Comparison of ENCODE assay signal across 23 mouse cellular contexts in genomic region chr7:114818351-114818750, GRCm38 (mm10).
DNase-seq lines count a peak whose midpoint lies in the region; ATAC-seq and TF ChIP-seq lines count a peak whose summit lies in the region.
"Had no signal": no experiment of that assay in that cellular context is flagged by ENCODE, and none has a peak within 500 bp of the region (broad histone marks: within the 10 kb centered on the region; RNA-seq: fewer than 3 reads in every experiment).

No protein-coding gene starts in this region.

- ATAC-seq in forebrain, embryonic 13.5 days, result 0 out of 2 replicates have a peak, but pooled peaks have one; percentile 20
- ATAC-seq in forebrain, embryonic 16.5 days, result no peak
- no peak for ATAC-seq in heart, embryonic 11.5 days (replicated peaks; ENCODE audit: insufficient number of reproducible peaks, low FRiP score, low TSS enrichment)
- ATAC-seq in intestine, embryonic 15.5 days, result 0 out of 2 replicates have a peak, but pooled peaks have one; percentile 34
- no peak for ATAC-seq in intestine, postnatal 0 days
- ATAC-seq in neural tube, embryonic 12.5 days (ENCODE audit: low FRiP score, low read depth), result no peak
- ATAC-seq in neural tube, embryonic 15.5 days (ENCODE audit: low FRiP score), result no peak

- no peaks in the 10 kb centered on the region for H3K4me1 ChIP-seq in forebrain, embryonic 13.5 days
- H3K4me1 ChIP-seq in forebrain, embryonic 16.5 days (replicated peaks; ENCODE audit: control insufficient read depth, insufficient read depth, low read length), result no peaks in the 10 kb centered on the region; the same call in 1 of the 2 replicates
- H3K4me1 ChIP-seq in heart, embryonic 11.5 days (ENCODE audit: control insufficient read depth, insufficient read depth, low read length), result no peaks in the 10 kb centered on the region
- H3K4me1 ChIP-seq in intestine, embryonic 15.5 days (replicated peaks), result no peaks in the 10 kb centered on the region
- H3K4me1 ChIP-seq in intestine, postnatal 0 days (replicated peaks; ENCODE audit: control insufficient read depth, insufficient read depth, low read length), result no peaks in the 10 kb centered on the region
- no peaks in the 10 kb centered on the region for H3K4me1 ChIP-seq in neural tube, embryonic 12.5 days
- H3K4me1 ChIP-seq in neural tube, embryonic 15.5 days, result peaks cover 4% of the 10 kb centered on the region; the same call in 1 of the 2 replicates
- H3K4me1 ChIP-seq: embryonic facial prominence, embryonic 12.5 days had no signal

- no peak overlapping the region for H3K4me2 ChIP-seq in forebrain, embryonic 13.5 days
- no peak overlapping the region for H3K4me2 ChIP-seq in forebrain, embryonic 16.5 days (ENCODE audit: low read length)
- H3K4me2 ChIP-seq in heart, embryonic 11.5 days, result no peak overlapping the region
- H3K4me2 ChIP-seq in intestine, embryonic 15.5 days (replicated peaks), result no peak overlapping the region
- no peak overlapping the region for H3K4me2 ChIP-seq in intestine, postnatal 0 days (replicated peaks; ENCODE audit: low read depth)
- H3K4me2 ChIP-seq in neural tube, embryonic 12.5 days (replicated peaks), result no peak overlapping the region
- H3K4me2 ChIP-seq in neural tube, embryonic 15.5 days, result no peak overlapping the region
- H3K4me2 ChIP-seq: embryonic facial prominence, embryonic 12.5 days; forebrain, embryonic 12.5 days had no signal

- no peaks in the 10 kb centered on the region for H3K9me3 ChIP-seq in forebrain, embryonic 13.5 days (replicated peaks)
- H3K9me3 ChIP-seq in forebrain, embryonic 16.5 days (ENCODE audit: control insufficient read depth, low read length), result no peaks in the 10 kb centered on the region
- no peaks in the 10 kb centered on the region for H3K9me3 ChIP-seq in heart, embryonic 11.5 days (replicated peaks; ENCODE audit: control insufficient read depth, low read length)
- H3K9me3 ChIP-seq in intestine, embryonic 15.5 days, result no peaks in the 10 kb centered on the region
- H3K9me3 ChIP-seq in intestine, postnatal 0 days (ENCODE audit: control insufficient read depth), result no peaks in the 10 kb centered on the region
- no peaks in the 10 kb centered on the region for H3K9me3 ChIP-seq in neural tube, embryonic 12.5 days
- H3K9me3 ChIP-seq in neural tube, embryonic 15.5 days (replicated peaks), result no peaks in the 10 kb centered on the region
- H3K9me3 ChIP-seq: embryonic facial prominence, embryonic 10.5 days; embryonic facial prominence, embryonic 12.5 days; forebrain, embryonic 12.5 days; G1E had no signal

- H3K27ac ChIP-seq in forebrain, embryonic 13.5 days, result no peak overlapping the region
- H3K27ac ChIP-seq in forebrain, embryonic 16.5 days (ENCODE audit: low read length), result no peak overlapping the region
- H3K27ac ChIP-seq in heart, embryonic 11.5 days (ENCODE audit: low read depth, low read length), result no peak overlapping the region
- no peak overlapping the region for H3K27ac ChIP-seq in intestine, embryonic 15.5 days
- no peak overlapping the region for H3K27ac ChIP-seq in intestine, postnatal 0 days (ENCODE audit: low read depth, low read length)
- H3K27ac ChIP-seq in neural tube, embryonic 12.5 days, result no peak overlapping the region
- no peak overlapping the region for H3K27ac ChIP-seq in neural tube, embryonic 15.5 days (replicated peaks)
- H3K27ac ChIP-seq: embryonic facial prominence, embryonic 10.5 days; embryonic facial prominence, embryonic 12.5 days; forebrain, embryonic 12.5 days had no signal

- peaks cover 6% of the 10 kb centered on the region; the same call in 1 of the 2 replicates for H3K27me3 ChIP-seq in forebrain, embryonic 13.5 days
- no peaks in the 10 kb centered on the region for H3K27me3 ChIP-seq in forebrain, embryonic 16.5 days (replicated peaks; ENCODE audit: control insufficient read depth, insufficient read depth, low read length)
- H3K27me3 ChIP-seq in heart, embryonic 11.5 days (ENCODE audit: control insufficient read depth, insufficient read depth, low read length), result no peaks in the 10 kb centered on the region
- no peaks in the 10 kb centered on the region for H3K27me3 ChIP-seq in intestine, embryonic 15.5 days (replicated peaks)
- 0 out of 2 replicates have a peak, but pooled peaks cover 2% of the 10 kb centered on the region for H3K27me3 ChIP-seq in intestine, postnatal 0 days (replicated peaks; ENCODE audit: control insufficient read depth, insufficient read depth, low read length)
- H3K27me3 ChIP-seq in neural tube, embryonic 12.5 days (replicated peaks), result no peaks in the 10 kb centered on the region
- no peaks in the 10 kb centered on the region for H3K27me3 ChIP-seq in neural tube, embryonic 15.5 days (replicated peaks)
- H3K27me3 ChIP-seq: CH12.LX; embryonic facial prominence, embryonic 12.5 days; Patski had no signal

- H3K9ac ChIP-seq in forebrain, embryonic 13.5 days, result no peak overlapping the region; the same call in 1 of the 2 replicates
- no peak overlapping the region for H3K9ac ChIP-seq in forebrain, embryonic 16.5 days (replicated peaks; ENCODE audit: low read depth, low read length)
- no peak overlapping the region for H3K9ac ChIP-seq in heart, embryonic 11.5 days (ENCODE audit: low read depth, low read length)
- no peak overlapping the region for H3K9ac ChIP-seq in intestine, embryonic 15.5 days
- H3K9ac ChIP-seq in intestine, postnatal 0 days (ENCODE audit: low read depth, low read length), result no peak overlapping the region
- H3K9ac ChIP-seq in neural tube, embryonic 12.5 days, result 0 out of 2 replicates have a peak overlapping the region, but pooled peaks have one; percentile 13
- H3K9ac ChIP-seq in neural tube, embryonic 15.5 days (replicated peaks), result no peak overlapping the region
- H3K9ac ChIP-seq: embryonic facial prominence, embryonic 12.5 days; forebrain, embryonic 12.5 days; forebrain, postnatal 0 days had no signal

- no peaks in the 10 kb centered on the region for H3K36me3 ChIP-seq in forebrain, embryonic 13.5 days (ENCODE audit: poor library complexity, severe bottlenecking)
- no peaks in the 10 kb centered on the region for H3K36me3 ChIP-seq in forebrain, embryonic 16.5 days (ENCODE audit: control insufficient read depth, insufficient read depth)
- no peaks in the 10 kb centered on the region for H3K36me3 ChIP-seq in heart, embryonic 11.5 days (ENCODE audit: control insufficient read depth, insufficient read depth, low read length)
- H3K36me3 ChIP-seq in intestine, embryonic 15.5 days, result no peaks in the 10 kb centered on the region
- no peaks in the 10 kb centered on the region for H3K36me3 ChIP-seq in intestine, postnatal 0 days (ENCODE audit: control insufficient read depth, insufficient read depth)
- H3K36me3 ChIP-seq in neural tube, embryonic 12.5 days, result no peaks in the 10 kb centered on the region
- no peaks in the 10 kb centered on the region for H3K36me3 ChIP-seq in neural tube, embryonic 15.5 days
- H3K36me3 ChIP-seq: embryonic facial prominence, embryonic 10.5 days; embryonic facial prominence, embryonic 12.5 days; forebrain, embryonic 12.5 days; G1E had no signal

- no peak overlapping the region for H3K4me3 ChIP-seq in forebrain, embryonic 13.5 days
- H3K4me3 ChIP-seq in forebrain, embryonic 16.5 days (replicated peaks; ENCODE audit: low read length), result no peak overlapping the region
- H3K4me3 ChIP-seq in heart, embryonic 11.5 days (ENCODE audit: low read depth, low read length), result no peak overlapping the region
- no peak overlapping the region for H3K4me3 ChIP-seq in intestine, embryonic 15.5 days (replicated peaks)
- no peak overlapping the region for H3K4me3 ChIP-seq in intestine, postnatal 0 days (ENCODE audit: low read depth, low read length)
- H3K4me3 ChIP-seq in neural tube, embryonic 12.5 days, result no peak overlapping the region
- H3K4me3 ChIP-seq in neural tube, embryonic 15.5 days (replicated peaks), result no peak overlapping the region
- H3K4me3 ChIP-seq: embryonic facial prominence, embryonic 10.5 days; embryonic facial prominence, embryonic 12.5 days; forebrain, embryonic 12.5 days had no signal

- DNase-seq in heart, adult 11 months, result peak; percentile 66
- DNase-seq: adrenal gland, adult 8-10 months; adrenal gland, postnatal 14 days; adrenal gland, postnatal 36 days; B cell, adult 2 months; cerebellum, adult 11-12 months; cerebellum, adult 2 months; cerebellum, adult 9-10 months; cerebellum, postnatal 25 days; forebrain, postnatal 0 days had no signal

- WGBS in forebrain, embryonic 13.5 days, result 81% methylated on average over 3 of the region's 3 CpGs
- WGBS in forebrain, embryonic 16.5 days, result 70% methylated on average over 3 of the region's 3 CpGs
- WGBS in heart, embryonic 11.5 days (ENCODE audit: insufficient replicate concordance), result 81% methylated on average over 3 of the region's 3 CpGs
- 82% methylated on average over 3 of the region's 3 CpGs for WGBS in intestine, embryonic 15.5 days
- WGBS in intestine, postnatal 0 days, result 79% methylated on average over 3 of the region's 3 CpGs
- 78% methylated on average over 3 of the region's 3 CpGs for WGBS in neural tube, embryonic 12.5 days
- WGBS in neural tube, embryonic 15.5 days, result 84% methylated on average over 3 of the region's 3 CpGs

- no peak for TF ChIP-seq CTCF in intestine, postnatal 0 days (IDR thresholded peaks at IDR 0.05; ENCODE audit: low read depth)

Comparison
In these comparisons a context has a peak if more than half of its experiments do, and no peak if none do; other contexts are left out.
1. ATAC-seq: peak in forebrain, embryonic 13.5 days (single experiment) and intestine, embryonic 15.5 days (single experiment); none in forebrain, embryonic 16.5 days (single experiment), heart, embryonic 11.5 days (single experiment), intestine, postnatal 0 days (single experiment), neural tube, embryonic 12.5 days (single experiment) and neural tube, embryonic 15.5 days (single experiment).